Mouse (Mus musculus): ENCODE measurements around the gene BC025920. TPM values are rescaled to one million over a fixed set of nuclear protein-coding genes. Genes with fewer than 3 reads are reported as not detected.
"Not testable (repeated sequence)": the region's sequence is repeated elsewhere in the genome, so short reads cannot be mapped to it uniquely, and the experiment has no call there.

The BC025920 gene
- total RNA-seq, 2 experiments from 2014 or later = 4.2 to 5.0 TPM

DNA sequence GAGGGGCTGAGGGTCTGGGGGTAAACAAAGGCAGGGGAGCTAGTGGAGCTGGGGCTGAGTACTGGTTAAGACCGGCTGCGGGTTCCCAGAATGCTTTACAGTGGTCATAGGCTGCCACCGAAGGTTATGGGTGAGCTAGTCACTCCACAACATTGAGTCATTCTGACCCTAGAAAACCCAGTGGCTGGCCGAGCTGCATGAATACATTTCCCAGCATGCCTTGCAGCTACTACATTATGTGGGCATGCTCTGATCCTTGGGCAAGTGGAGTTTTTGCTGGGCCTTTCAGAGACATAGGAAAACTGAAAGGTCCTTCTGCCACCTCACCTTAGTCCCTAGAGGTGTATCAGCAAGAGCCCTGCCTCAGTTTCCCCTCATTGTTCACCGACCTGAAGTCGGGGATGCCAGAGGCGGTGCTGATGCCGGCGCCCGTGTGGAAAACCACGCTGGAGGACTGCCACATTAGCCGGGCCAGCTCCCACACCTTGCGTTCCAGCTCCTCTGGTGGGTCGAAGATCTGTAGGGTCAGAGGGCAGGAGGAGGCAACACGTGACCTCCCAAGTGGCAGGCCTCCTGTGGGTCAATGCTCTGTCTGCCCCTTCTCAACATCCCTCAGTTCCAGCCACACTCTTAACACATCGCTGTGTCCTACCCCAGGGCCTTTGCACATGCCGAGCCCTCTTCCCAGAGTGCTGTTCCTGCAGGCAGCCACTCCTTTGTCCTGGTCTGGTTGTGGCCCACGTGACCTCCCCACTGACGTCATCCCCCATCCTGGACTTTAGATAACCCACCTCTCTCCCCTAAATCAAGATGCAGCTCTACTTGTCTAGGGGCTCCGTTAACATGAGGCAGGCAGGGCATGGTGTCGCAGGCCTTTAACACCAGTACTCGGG lies 20.3 kb downstream of the BC025920 start:
- H3K4me3 ChIP-seq = peak overlapping the region; percentile 74
- H3K27ac ChIP-seq = peak overlapping the region; percentile 98
- TF ChIP-seq CTCF (conservative IDR thresholded peaks at IDR 0.05) = no peak
- no peak for DNase-seq (ENCODE audit: low spot score in 2 of 2)

DNA sequence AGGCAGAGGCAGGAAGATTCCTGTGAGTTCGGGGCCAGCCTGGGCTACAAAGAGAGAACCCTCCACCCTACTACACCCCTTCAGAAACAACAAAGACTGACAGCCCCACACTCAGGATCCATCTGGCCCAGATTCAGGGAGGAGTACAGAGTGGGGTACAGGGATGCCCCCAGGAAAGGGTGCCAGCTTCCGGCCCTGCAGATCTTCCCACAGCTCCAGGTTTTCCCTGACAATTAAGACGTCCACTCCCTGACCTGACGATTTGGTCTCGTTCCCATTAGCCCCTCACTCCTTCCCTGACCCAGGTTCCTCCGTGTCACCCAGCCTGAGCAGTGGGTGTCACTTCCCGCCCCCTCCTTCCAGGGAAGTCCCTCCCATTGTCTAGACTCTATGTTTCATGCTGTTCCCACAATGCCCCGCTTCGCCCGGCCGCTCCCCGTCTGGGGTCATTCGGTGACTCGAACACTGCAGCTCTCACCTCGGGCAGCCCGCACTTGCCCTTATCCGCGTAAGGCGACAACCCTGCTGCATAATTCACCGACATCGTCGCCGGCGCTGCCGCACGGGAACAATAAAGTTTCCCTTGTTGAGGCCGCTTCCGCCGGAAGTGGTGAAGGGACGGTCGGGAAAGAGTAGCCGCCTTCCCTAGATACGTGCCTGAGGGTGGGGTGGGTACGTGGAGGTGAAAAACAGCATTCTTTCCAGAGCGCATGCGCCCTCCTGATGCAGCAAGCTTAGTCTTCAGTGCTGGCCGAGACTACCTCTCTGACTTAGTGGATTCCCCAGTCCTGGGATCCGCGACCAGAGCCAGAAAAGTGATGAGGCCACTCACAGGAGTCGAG lies 21.1 kb downstream of the BC025920 start, which contains the start of gene Sirt6:
Gene Sirt6, minus strand, starts transcription at position 804 of the 842 bp plus-strand sequence.
- peak; percentile 91 to 95 for DNase-seq (ENCODE audit: low spot score in 2 of 2)
- no peak for TF ChIP-seq CTCF (conservative IDR thresholded peaks at IDR 0.05)
- H3K27ac ChIP-seq = peak within 1 kb of the TSS; percentile 98
- peak within 1 kb of the TSS; percentile 74 for H3K4me3 ChIP-seq

DNA sequence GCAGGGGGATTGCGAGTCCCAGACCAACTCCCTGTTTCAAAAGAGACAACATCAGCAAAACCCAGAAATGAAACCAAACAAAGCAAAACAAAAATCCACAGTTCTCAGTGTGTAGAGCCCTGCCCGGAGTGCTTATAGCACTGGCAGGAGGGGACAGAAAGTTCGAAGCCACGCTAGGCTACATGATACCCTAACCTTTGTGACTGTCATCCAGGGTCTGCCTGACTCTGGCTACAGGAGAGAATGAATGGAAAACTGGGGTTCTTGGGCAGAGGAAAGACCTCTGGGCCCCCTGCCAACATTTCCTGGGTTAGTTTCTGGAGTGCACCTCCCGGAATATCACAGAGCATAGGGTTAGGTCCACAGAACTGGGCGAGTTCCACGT lies 21.8 kb downstream of the BC025920 start:
- H3K4me3 ChIP-seq = peak overlapping the region; percentile 74
- peak overlapping the region; percentile 98 for H3K27ac ChIP-seq
- no peak for TF ChIP-seq CTCF (conservative IDR thresholded peaks at IDR 0.05)
- DNase-seq (ENCODE audit: low spot score in 2 of 2) = no peak

DNA sequence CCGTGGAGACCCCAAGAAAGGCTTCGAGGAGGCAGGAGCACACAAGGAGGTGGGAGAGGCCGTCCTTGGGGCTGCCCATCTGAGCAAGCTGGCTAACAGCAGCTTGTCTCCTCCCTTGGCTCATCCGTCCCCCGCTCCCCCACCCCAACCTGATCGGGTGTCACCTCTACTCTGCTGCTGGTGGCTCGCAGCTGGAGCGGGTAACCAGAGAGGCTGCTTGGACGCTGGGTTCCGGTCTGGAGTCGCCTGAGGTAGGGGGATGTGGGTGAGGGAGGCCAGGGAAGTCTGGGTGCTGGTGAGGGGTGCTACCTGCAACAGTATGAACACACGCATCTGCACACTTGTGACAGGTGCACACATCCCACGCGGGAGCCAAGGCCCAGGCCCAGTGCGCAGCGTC lies 22.3 kb downstream of the BC025920 start, which contains the start of gene Ankrd24:
Gene Ankrd24, plus strand, starts transcription at position 151 of the 400 bp plus-strand sequence.
- no peak for DNase-seq (ENCODE audit: low spot score in 2 of 2)
- no peak for TF ChIP-seq CTCF (conservative IDR thresholded peaks at IDR 0.05)

DNA sequence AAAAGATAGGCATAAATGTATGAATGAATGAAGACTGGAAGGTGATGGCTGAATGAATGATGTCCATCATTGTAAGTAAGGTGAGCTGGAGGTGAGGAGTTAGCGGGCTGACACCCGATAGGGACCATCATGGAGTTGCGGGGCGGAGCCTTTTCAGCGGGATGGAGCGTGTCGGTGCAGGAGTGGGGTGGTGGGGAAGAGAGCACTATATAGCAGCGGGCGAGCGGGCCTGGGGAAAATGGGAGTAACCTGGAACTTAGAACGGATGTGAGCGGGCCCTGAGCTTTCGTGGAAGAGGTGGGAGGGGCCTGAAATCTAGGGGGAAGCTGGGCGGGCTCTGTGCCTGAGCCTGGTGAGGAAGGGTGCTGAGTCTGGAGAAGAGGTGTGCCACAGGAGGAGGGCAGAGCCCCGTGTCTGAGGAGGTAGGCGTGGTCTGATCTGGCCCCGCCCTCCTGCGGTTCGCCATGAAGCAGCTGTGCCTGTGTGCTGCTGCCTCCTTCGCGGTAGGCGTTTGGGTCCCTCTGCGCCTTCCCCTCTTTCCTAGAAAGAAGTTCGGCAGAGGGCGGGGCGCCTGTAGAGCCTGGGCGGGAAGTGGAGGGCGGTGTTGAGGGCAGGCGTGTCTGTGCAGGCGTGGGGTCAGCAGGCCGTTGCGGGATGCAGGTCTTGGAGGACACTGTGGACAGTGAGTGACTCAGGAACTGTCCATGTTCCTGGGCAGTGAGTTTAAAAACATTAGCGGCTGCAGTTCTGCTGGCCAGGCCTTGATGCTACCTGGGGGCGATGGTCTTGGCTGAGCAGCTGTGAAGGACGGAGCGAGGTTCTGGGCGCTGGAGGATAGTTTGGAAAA lies 27.4 kb downstream of the BC025920 start:
- peak overlapping the region; percentile 58 for H3K4me3 ChIP-seq
- peak overlapping the region; percentile 20; the same call in 1 of the 2 replicates for H3K27ac ChIP-seq
- TF ChIP-seq CTCF (conservative IDR thresholded peaks at IDR 0.05) = no peak
- DNase-seq (ENCODE audit: low spot score in 2 of 2) = peak; percentile 69 to 82

More for the DNA sequence above, 22.3 kb downstream of the BC025920 start, which contains the start of gene Ankrd24:
- Histone ChIP-seq H3K4me3 (peak within 1 kb of the TSS; percentile 74), H3K27ac (peak within 1 kb of the TSS; percentile 98)

DNA sequence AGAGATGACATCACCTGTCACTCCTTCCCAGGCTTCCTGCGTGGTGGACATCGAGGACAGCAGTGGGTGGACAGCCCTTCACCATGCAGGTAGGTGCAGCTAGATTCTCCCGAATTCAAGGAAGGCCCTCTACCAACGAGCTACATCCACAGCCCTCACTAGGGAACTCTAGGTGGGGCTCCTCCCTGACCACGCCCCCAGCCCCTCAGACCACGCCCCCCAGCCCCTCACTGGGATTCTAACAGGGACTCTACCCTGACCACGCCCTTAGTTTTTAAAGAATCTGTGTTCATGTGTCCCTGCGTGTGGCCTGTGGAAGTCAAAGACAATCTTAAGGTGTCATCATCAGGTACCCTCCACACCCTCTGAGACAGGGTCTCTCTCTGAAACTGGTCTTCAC lies 30.3 kb downstream of the BC025920 start:
- H3K27ac ChIP-seq = no peak overlapping the region
- no peak for DNase-seq (ENCODE audit: low spot score in 2 of 2)
- TF ChIP-seq CTCF (conservative IDR thresholded peaks at IDR 0.05) = no peak
- H3K4me3 ChIP-seq = no peak overlapping the region

DNA sequence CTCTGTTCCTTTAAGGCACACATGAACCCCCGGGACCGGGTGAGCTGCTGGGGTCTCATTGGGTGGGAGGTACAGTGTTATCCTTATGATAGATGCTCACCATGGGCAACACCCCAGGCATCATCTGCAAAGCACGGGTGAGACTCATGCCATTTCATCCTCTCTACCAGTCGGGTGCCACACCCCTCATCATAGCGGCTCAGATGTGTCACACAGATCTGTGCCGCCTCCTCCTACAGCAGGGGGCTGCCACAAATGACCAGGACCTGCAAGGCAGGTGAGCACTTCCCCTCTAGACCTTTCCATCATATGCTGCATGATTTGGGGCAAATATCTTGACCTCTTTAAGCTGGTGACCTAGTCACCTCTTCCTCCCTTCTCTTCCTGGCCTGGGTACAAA lies 32.0 kb downstream of the BC025920 start:
- Histone ChIP-seq H3K4me3 (no peak overlapping the region), H3K27ac (no peak overlapping the region)
- no peak for TF ChIP-seq CTCF (conservative IDR thresholded peaks at IDR 0.05)
- DNase-seq (ENCODE audit: low spot score in 2 of 2) = no peak

DNA sequence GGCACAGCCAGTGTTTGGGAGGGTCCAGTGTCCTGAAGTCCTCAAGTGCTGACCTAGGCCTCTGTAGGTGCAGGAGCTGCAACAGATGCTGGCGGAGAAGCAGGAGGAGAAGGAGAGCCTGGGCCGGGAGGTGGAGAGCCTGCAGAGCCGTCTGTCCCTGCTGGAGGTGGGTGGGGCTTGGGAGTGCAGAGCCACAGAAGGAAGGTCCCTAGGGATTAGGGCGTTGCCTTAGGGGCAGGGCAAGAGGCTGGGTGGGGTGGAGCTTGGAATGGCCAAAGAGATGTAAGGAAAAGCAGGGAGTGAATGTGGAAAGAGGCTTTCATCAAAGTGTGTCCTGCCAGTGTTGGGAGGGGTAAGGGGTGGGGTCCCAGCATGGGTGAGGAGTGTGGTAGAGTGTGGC lies 34.8 kb downstream of the BC025920 start:
- DNase-seq (ENCODE audit: low spot score in 2 of 2); H3K27ac ChIP-seq: not testable (repeated sequence)

DNA sequence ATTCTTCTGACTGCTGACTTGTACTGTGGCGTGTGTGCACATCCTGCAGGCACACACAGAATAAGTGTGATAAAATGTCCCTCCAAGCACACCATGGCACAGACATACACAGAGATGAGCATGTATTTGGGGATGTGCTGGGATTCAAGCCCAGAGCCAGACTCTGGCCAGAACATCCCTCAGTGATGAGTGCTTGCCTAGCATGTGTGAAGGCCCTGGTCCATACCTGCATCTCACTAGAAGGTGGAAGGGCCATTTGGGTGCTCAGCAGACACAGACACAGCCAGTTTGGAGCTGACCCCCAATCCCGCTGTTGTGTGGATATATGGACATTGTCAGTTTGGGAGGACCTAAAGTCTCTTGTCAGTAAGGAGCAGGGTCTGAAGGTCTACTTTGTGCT lies 35.5 kb downstream of the BC025920 start:
- no peak overlapping the region for H3K4me3 ChIP-seq
- no peak for DNase-seq (ENCODE audit: low spot score in 2 of 2)
- H3K27ac ChIP-seq = no peak overlapping the region
- no peak for TF ChIP-seq CTCF (conservative IDR thresholded peaks at IDR 0.05)

More for the DNA sequence above, 34.8 kb downstream of the BC025920 start:
- H3K4me3 ChIP-seq = not testable (repeated sequence)

DNA sequence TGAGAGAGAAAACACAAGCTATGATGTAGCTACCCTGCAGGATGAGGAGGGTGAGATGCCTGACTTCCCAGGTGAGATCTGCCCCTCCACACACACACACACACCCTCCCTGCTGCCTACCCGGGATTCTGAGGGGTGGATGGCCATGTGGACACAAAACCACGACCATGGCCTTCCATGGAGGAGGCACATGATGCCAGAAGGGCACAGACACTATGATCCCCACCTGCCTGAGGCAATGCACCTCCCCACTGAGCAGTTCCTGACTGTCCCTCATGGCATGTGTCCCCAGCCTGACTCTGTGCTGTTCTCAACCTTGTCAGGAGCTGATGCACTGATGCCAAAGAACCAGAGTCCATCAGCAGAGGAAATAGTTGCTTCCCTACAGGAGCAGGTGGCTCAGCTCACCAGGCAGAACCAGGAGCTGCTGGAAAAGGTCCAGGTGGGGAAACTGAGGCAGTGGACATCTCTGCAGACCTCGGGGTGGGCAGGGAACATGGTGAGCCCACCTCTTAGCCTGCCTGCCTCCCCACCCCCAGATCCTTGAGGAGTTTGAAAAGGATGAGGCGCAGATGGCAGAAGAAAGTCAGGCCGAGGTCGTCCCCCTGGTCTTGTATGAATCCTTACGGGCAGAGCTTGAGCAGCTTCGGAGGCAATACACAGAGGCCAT lies 36.0 kb downstream of the BC025920 start:
- no peak for TF ChIP-seq CTCF (conservative IDR thresholded peaks at IDR 0.05)
- DNase-seq (ENCODE audit: low spot score in 2 of 2) = no peak
- H3K4me3 ChIP-seq = peak overlapping the region; percentile 92
- H3K27ac ChIP-seq = peak overlapping the region; percentile 97; the same call in 1 of the 2 replicates

DNA sequence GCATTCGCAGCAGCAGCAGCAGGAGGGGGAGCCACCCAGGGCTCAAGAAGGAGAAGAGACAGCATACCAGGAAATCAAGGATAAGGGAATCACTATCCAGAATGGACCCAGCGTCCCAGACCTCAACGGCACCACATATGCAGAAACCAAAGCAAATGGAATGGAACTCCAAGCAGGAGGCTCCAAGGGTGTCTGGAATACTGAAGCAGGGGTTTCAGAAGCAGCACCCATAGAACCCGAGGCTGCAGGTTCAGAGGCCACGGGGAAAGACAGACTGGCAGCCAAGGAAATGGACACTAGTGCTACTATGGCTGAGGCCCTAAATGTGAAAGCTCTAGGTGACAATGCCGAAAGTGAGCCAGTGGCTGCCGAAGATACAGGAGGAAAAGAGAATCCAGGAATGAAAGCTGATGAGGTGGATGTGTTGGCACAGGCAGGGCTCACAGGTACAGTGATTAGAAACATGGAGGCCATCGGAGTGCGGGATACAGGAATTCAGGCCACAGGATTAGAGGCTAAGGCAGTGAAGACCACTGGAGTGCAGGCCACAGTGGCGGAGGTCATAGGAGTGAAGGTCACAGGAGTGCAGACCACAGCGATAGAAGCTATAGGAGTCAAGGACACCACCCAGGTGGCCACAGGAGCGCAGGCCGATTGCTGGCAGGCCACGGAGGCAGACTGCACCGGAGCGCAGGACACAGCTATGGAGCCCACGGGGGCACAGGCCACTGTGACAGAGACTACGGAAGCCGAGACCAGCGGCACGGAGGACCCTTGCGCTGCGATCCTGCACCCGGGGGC lies 36.8 kb downstream of the BC025920 start:
- peak overlapping the region; percentile 97 for H3K27ac ChIP-seq
- DNase-seq (ENCODE audit: low spot score in 2 of 2) = no peak
- no peak for TF ChIP-seq CTCF (conservative IDR thresholded peaks at IDR 0.05)
- peak overlapping the region; percentile 92 for H3K4me3 ChIP-seq
